Mouse (Mus musculus) ES-E14 (cell line): ENCODE measurements around the gene Tex14.

Experiments
- CHD2 ChIP-seq: IDR thresholded peaks from 2 replicates; pipeline ENCODE4 v1.6.1; 2014; ENCODE audit warnings: mild to moderate bottlenecking, low read depth, low read length, inconsistent platforms
- HCFC1 ChIP-seq: IDR thresholded peaks from 2 replicates; pipeline ENCODE4 v1.6.1; 2012; ENCODE audit warnings: low read length, inconsistent platforms, borderline replicate concordance; ENCODE audit not compliant: insufficient read depth
- MAFK ChIP-seq: IDR thresholded peaks from 2 replicates; pipeline ENCODE4 v1.6.1; 2014; ENCODE audit warnings: mild to moderate bottlenecking, low read depth, low read length, inconsistent platforms; ENCODE audit not compliant: insufficient read depth

DNA sequence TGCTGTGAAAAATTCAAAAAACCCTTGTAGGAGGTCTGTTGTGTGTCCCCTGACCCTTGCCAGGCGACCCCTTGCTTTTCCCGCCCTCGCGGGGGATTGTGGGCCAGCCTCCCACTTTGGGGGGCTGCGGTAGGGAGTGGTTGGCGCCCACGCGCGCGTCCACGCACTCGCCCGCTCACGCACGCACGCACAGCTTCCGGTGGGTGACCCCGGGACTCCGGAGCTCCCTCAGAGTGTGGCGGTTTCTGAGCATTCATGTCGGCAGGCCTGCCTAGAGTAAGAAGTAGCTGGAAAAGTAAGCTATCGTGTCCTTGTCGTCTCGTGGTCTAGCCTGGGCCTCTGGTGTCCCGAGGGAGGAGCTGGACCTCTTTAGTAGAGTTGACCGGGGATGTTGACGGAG, at the start of gene Tex14, which contains the start of gene Rad51c:
- no peak for TF ChIP-seq HCFC1
- TF ChIP-seq MAFK: no peak
- TF ChIP-seq CHD2: no peak
